Mouse (Mus musculus): ENCODE results near the gene Ghrh. TPM values are rescaled to one million over a fixed set of nuclear protein-coding genes. Genes with fewer than 3 reads are reported as not detected.

Ghrh gene
- total and polyA plus RNA-seq, 3 experiments = not detected

- TF ChIP-seq GABPA (IDR thresholded peaks at IDR 0.05; ENCODE audit: insufficient replicate concordance, low read depth, low read length) (no peak; the same call in 1 of the 2 replicates), TBP (conservative IDR thresholded peaks at IDR 0.05; ENCODE audit: low read depth, low read length) (peak; percentile 80; the same call in 1 of the 2 replicates), PAX5 (IDR thresholded peaks at IDR 0.05; ENCODE audit: low read length) (no peak), ZNF384 (IDR thresholded peaks at IDR 0.05; ENCODE audit: low read depth, low read length) (no peak), MEF2A (IDR thresholded peaks at IDR 0.05; ENCODE audit: borderline replicate concordance, low read depth, low read length) (0 out of 2 replicates have a peak, but pooled peaks have one; percentile 32), MYC (IDR thresholded peaks at IDR 0.05; ENCODE audit: low read depth, low read length) (0 out of 2 replicates have a peak, but pooled peaks have one; percentile 46), HCFC1 (IDR thresholded peaks at IDR 0.05; ENCODE audit: low read depth, low read length) (peak; percentile 93), ZMIZ1 (IDR thresholded peaks at IDR 0.05; ENCODE audit: low read depth, low read length) (peak; percentile 69), E2F4 (IDR thresholded peaks at IDR 0.05; ENCODE audit: insufficient replicate concordance, low read depth, low read length) (no peak), TCF12 (IDR thresholded peaks at IDR 0.05; ENCODE audit: low read depth, low read length) (peak; percentile 83)
Observed at GRCm38 (mm10) chr2:157367184-157367893, 20.0 kb upstream of the Ghrh start, which contains the start of gene Manbal (continued).

GRCm38 (mm10) chr2:157366762-157367161, 19.5 kb upstream of the Ghrh start:
- no peak overlapping the region for H3K27ac ChIP-seq (ENCODE audit: insufficient read depth, low read depth)
- in situ Hi-C loops (cut with MboI; ENCODE audit: low pct_ligation_motif_present, low pct_unique_long_range_greater_than_20kb, low sequenced_read_pairs) = no loop called here
- no peaks in the 10 kb centered on the region for H3K9me3 ChIP-seq (replicated peaks; ENCODE audit: low read length)
- peak overlapping the region; percentile 90 for H3K9ac ChIP-seq (ENCODE audit: insufficient read depth, low read depth)
- peak overlapping the region; percentile 87 to 94 (median 93) for H3K4me3 ChIP-seq (replicated peaks in 1 of 3; ENCODE audit: low read depth in 2 of 3, low read length in 2 of 3, poor library complexity in 1 of 3)
- H3K79me2 ChIP-seq (replicated peaks; ENCODE audit: control insufficient read depth, extremely low read depth, insufficient read depth, poor library complexity, severe bottlenecking) = peaks cover 10% of the 10 kb centered on the region
- H3K4me2 ChIP-seq (ENCODE audit: insufficient read depth, low read depth, poor library complexity, severe bottlenecking) = peak overlapping the region; percentile 75; the same call in 1 of the 2 replicates
- peak; percentile 67 for TF ChIP-seq BHLHE40 (IDR thresholded peaks at IDR 0.05; ENCODE audit: low read depth, low read length)
- TF ChIP-seq MAX (IDR thresholded peaks at IDR 0.05; ENCODE audit: low read length) = 0 out of 2 replicates have a peak, but pooled peaks have one; percentile 44
- no peak for TF ChIP-seq SMC3 (IDR thresholded peaks at IDR 0.05; ENCODE audit: low read depth, low read length)
- H3K36me3 ChIP-seq (replicated peaks in 1 of 2; ENCODE audit: control insufficient read depth in 1 of 2, insufficient read depth in 1 of 2, low read length in 1 of 2) = peaks cover 0 to 20% of the 10 kb centered on the region in 2 experiments
- dilution Hi-C loops (cut with MboI; ENCODE audit: extremely low pct_ligation_motif_present, extremely low pct_unique_long_range_greater_than_20kb, low sequenced_read_pairs) = no loop called here
- peak; percentile 38 for DNase-seq (ENCODE audit: extremely low read depth)
- peaks cover 5 to 20% of the 10 kb centered on the region in 2 experiments; a peak in 3 of 4 replicates for H3K4me1 ChIP-seq (ENCODE audit: control insufficient read depth in 1 of 2, insufficient read depth in 2 of 2)
- no peaks in the 10 kb centered on the region for H3K27me3 ChIP-seq (replicated peaks)

GRCm38 (mm10) chr2:157363031-157363430, 15.7 kb upstream of the Ghrh start:
- in situ Hi-C loops (cut with MboI; ENCODE audit: low pct_ligation_motif_present, low pct_unique_long_range_greater_than_20kb, low sequenced_read_pairs) = no loop called here
- no peaks in the 10 kb centered on the region for H3K9me3 ChIP-seq (replicated peaks; ENCODE audit: low read length)
- no peaks in the 10 kb centered on the region for H3K79me2 ChIP-seq (replicated peaks; ENCODE audit: control insufficient read depth, extremely low read depth, insufficient read depth, poor library complexity, severe bottlenecking)
- DNase-seq (ENCODE audit: extremely low read depth) = no peak
- no peaks in the 10 kb centered on the region for H3K36me3 ChIP-seq (replicated peaks in 1 of 2; ENCODE audit: control insufficient read depth in 1 of 2, insufficient read depth in 1 of 2, low read length in 1 of 2)
- H3K4me1 ChIP-seq (ENCODE audit: control insufficient read depth in 1 of 2, insufficient read depth in 2 of 2) = peaks cover 5 to 6% of the 10 kb centered on the region in 2 experiments; a peak in 3 of 4 replicates
- no peaks in the 10 kb centered on the region for H3K27me3 ChIP-seq (replicated peaks)
- no peak overlapping the region for H3K27ac ChIP-seq (ENCODE audit: insufficient read depth, low read depth)
- no peak overlapping the region for H3K9ac ChIP-seq (ENCODE audit: insufficient read depth, low read depth)
- no peak overlapping the region for H3K4me3 ChIP-seq (replicated peaks in 1 of 3; ENCODE audit: low read depth in 2 of 3, low read length in 2 of 3, poor library complexity in 1 of 3)
- no peak overlapping the region for H3K4me2 ChIP-seq (ENCODE audit: insufficient read depth, low read depth, poor library complexity, severe bottlenecking)
- dilution Hi-C loops (cut with MboI; ENCODE audit: extremely low pct_ligation_motif_present, extremely low pct_unique_long_range_greater_than_20kb, low sequenced_read_pairs) = no loop called here
- TF ChIP-seq ETS1 (conservative IDR thresholded peaks at IDR 0.05; ENCODE audit: low read depth, low read length) (no peak), SIN3A (IDR thresholded peaks at IDR 0.05; ENCODE audit: low read length) (no peak), CHD1 (IDR thresholded peaks at IDR 0.05; ENCODE audit: low read depth, low read length) (no peak), MAFK (IDR thresholded peaks at IDR 0.05; ENCODE audit: insufficient replicate concordance, low read length) (no peak), NRF1 (IDR thresholded peaks at IDR 0.05; ENCODE audit: low read depth, low read length) (no peak), UBTF (IDR thresholded peaks at IDR 0.05; ENCODE audit: low read depth, low read length) (no peak), ZKSCAN1 (IDR thresholded peaks at IDR 0.05; ENCODE audit: borderline replicate concordance, low read depth, low read length) (no peak), JUN (IDR thresholded peaks at IDR 0.05; ENCODE audit: insufficient read depth, low read depth, low read length) (no peak), IRF4 (IDR thresholded peaks at IDR 0.05; ENCODE audit: low read depth, low read length) (no peak), GABPA (IDR thresholded peaks at IDR 0.05; ENCODE audit: insufficient replicate concordance, low read depth, low read length) (no peak), KAT2A (IDR thresholded peaks at IDR 0.05; ENCODE audit: insufficient replicate concordance, low read length) (no peak), NELFE (IDR thresholded peaks at IDR 0.05; ENCODE audit: low read depth, low read length) (no peak), JUND (conservative IDR thresholded peaks at IDR 0.05; ENCODE audit: low read depth, low read length) (no peak), RCOR1 (conservative IDR thresholded peaks at IDR 0.05; ENCODE audit: low read depth, low read length) (no peak), MAX (IDR thresholded peaks at IDR 0.05; ENCODE audit: low read length) (no peak), CTCF (conservative IDR thresholded peaks at IDR 0.05 in 1 of 2, IDR thresholded peaks at IDR 0.05 in 1 of 2; ENCODE audit: low read depth in 2 of 2, low read length in 2 of 2) (no peak), TBP (conservative IDR thresholded peaks at IDR 0.05; ENCODE audit: low read depth, low read length) (no peak), USF1 (IDR thresholded peaks at IDR 0.05; ENCODE audit: low read depth, low read length) (no peak), EP300 (IDR thresholded peaks at IDR 0.05; ENCODE audit: low read length) (no peak)

Data from CH12.LX (cell line).